Mouse (Mus musculus) heart, adult 2 months (tissue): ENCODE measurements around the gene Il33.
A peak's percentile ranks its signal among the peaks of the same experiment; 100 is the strongest.

Source experiments
- CTCF ChIP-seq: fragments of 200-600 bp; IDR thresholded peaks from 2 replicates; pipeline ENCODE4 v1.8.1; 2022; ENCODE audit warnings: antibody characterized with exemption, mild to moderate bottlenecking, moderate library complexity
- EP300 ChIP-seq: fragments of 200-500 bp; IDR thresholded peaks from 2 replicates; pipeline ENCODE4 v1.6.1; 2011; ENCODE audit warnings: low read depth, low read length, control low read depth; ENCODE audit not compliant: insufficient read depth
- POLR2A ChIP-seq: fragments of 200-500 bp; IDR thresholded peaks from 2 replicates; pipeline ENCODE4 v1.6.1; 2011; ENCODE audit warnings: mild to moderate bottlenecking, low read depth, low read length, control low read depth; ENCODE audit not compliant: insufficient read depth

DNA sequence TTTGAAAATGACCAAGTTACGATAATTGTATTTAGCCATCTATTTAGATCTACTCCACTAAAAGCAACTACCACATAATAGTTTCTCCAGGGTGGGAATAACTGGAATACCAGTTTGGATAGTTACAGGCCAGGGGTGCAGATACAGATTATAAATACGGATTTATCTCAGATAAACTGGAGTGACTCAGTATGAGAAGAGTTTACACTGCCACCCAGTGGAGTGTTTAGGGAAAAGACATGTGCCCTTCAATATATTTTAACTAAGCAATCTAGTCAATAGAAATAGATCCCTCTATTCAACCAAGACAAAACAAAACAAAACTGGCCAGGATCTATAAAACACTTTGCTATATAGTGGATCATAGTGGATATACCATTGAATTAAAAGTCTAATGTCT is 53.9 kb downstream of the Il33 start:
- TF ChIP-seq CTCF (peak; percentile 87), POLR2A (no peak), EP300 (no peak)
